In the genomic region with DNA sequence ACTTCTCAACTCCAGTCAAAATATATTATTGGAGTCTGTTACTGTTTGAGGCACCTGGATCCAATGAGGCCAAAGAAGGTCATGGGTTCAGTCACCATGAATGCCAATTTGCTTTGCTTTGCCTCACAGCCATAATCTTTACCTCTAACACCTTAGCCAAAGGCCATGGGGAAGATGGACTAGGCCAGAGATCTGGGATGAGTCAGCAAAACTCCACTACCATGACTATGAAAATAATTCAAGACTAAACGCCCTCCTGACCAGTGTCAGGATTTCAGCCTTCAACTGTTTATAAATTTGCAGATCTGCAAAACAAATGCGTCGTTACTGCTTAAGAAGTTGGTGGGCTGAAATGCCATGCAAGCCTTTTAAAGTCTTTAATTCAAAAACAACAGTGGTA, we compare ENCODE assay signal across 25 mouse cellular contexts.
"Had no signal": no experiment of that assay in that cellular context is flagged by ENCODE, and none has a peak within 500 bp of the region (broad histone marks: within the 10 kb centered on the region; RNA-seq: fewer than 3 reads in every experiment).

No protein-coding gene starts in this region.

- H3K4me2 ChIP-seq: heart, embryonic 11.5 days; heart, embryonic 13.5 days; heart, embryonic 15.5 days; hindbrain, embryonic 13.5 days; hindbrain, embryonic 15.5 days; limb, embryonic 13.5 days; limb, embryonic 15.5 days; liver, embryonic 11.5 days; liver, embryonic 15.5 days had no signal

- ATAC-seq: hindbrain, postnatal 0 days; intestine, embryonic 16.5 days had no signal

- H3K27me3 ChIP-seq: heart, embryonic 13.5 days; heart, embryonic 15.5 days; hindbrain, embryonic 13.5 days; hindbrain, embryonic 15.5 days; limb, embryonic 13.5 days; limb, embryonic 15.5 days; liver, embryonic 15.5 days had no signal

- H3K4me3 ChIP-seq: heart, adult 2 months; heart, embryonic 13.5 days; heart, embryonic 15.5 days; hindbrain, embryonic 13.5 days; hindbrain, embryonic 15.5 days; limb, embryonic 13.5 days; limb, embryonic 15.5 days; liver, embryonic 15.5 days had no signal

- DNase-seq: gastrocnemius, postnatal 14 days; gastrocnemius, postnatal 36 days; heart, adult 11 months; heart, adult 2 months; heart, postnatal 14 days; heart, postnatal 36 days; kidney, adult 11 months; kidney, adult 2 months; kidney, postnatal 14 days; kidney, postnatal 36 days; layer of hippocampus, adult 9-11 months; layer of hippocampus, postnatal 36 days; left cerebral cortex, postnatal 4 days had no signal

- H3K36me3 ChIP-seq: heart, embryonic 13.5 days; heart, embryonic 15.5 days; hindbrain, embryonic 13.5 days; hindbrain, embryonic 15.5 days; limb, embryonic 13.5 days; limb, embryonic 15.5 days had no signal

- H3K4me1 ChIP-seq: heart, embryonic 13.5 days; heart, embryonic 15.5 days; hindbrain, embryonic 13.5 days; hindbrain, embryonic 15.5 days; limb, embryonic 15.5 days; liver, embryonic 15.5 days had no signal

- H3K9me3 ChIP-seq: heart, embryonic 13.5 days; heart, embryonic 15.5 days; hindbrain, embryonic 13.5 days; hindbrain, embryonic 15.5 days; limb, embryonic 13.5 days; limb, embryonic 15.5 days; liver, embryonic 15.5 days had no signal

- H3K9ac ChIP-seq: heart, embryonic 13.5 days; heart, embryonic 15.5 days; hindbrain, embryonic 13.5 days; hindbrain, embryonic 15.5 days; limb, embryonic 13.5 days; limb, embryonic 15.5 days; liver, embryonic 15.5 days had no signal

- H3K27ac ChIP-seq: heart, adult 2 months; heart, embryonic 13.5 days; heart, embryonic 15.5 days; hindbrain, embryonic 13.5 days; hindbrain, embryonic 15.5 days; hindbrain, postnatal 0 days; kidney, postnatal 0 days; limb, embryonic 13.5 days; limb, embryonic 15.5 days; liver, embryonic 15.5 days had no signal
